In genomic region chr6:114905253-114906028, GRCm38 (mm10) we compare ENCODE assay signal across 23 mouse cellular contexts.
DNase-seq lines count a peak whose midpoint lies in the region; ATAC-seq and TF ChIP-seq lines count a peak whose summit lies in the region.
"Had no signal": no experiment of that assay in that cellular context is flagged by ENCODE, and none has a peak within 500 bp of the region (broad histone marks: within the 10 kb centered on the region; RNA-seq: fewer than 3 reads in every experiment).

No protein-coding gene starts in this region.

- no peaks in the 10 kb centered on the region for H3K27me3 ChIP-seq in forebrain, embryonic 10.5 days (ENCODE audit: poor library complexity, severe bottlenecking)
- no peaks in the 10 kb centered on the region for H3K27me3 ChIP-seq in forebrain, embryonic 13.5 days
- H3K27me3 ChIP-seq in lung, embryonic 14.5 days (ENCODE audit: insufficient read depth, low read length): no peaks in the 10 kb centered on the region
- H3K27me3 ChIP-seq: embryonic facial prominence, embryonic 13.5 days; heart, embryonic 15.5 days; midbrain, embryonic 12.5 days had no signal

- 0 out of 2 replicates have a peak overlapping the region, but pooled peaks have one; percentile 31 for H3K27ac ChIP-seq in forebrain, embryonic 10.5 days
- no peak overlapping the region for H3K27ac ChIP-seq in forebrain, embryonic 13.5 days
- peak overlapping the region; percentile 39 for H3K27ac ChIP-seq in lung, embryonic 14.5 days (ENCODE audit: low read depth)
- H3K27ac ChIP-seq: embryonic facial prominence, embryonic 13.5 days; heart, embryonic 15.5 days; midbrain, embryonic 12.5 days had no signal

- H3K4me1 ChIP-seq in forebrain, embryonic 10.5 days: peaks cover 78% of the 10 kb centered on the region
- peaks cover 75% of the 10 kb centered on the region for H3K4me1 ChIP-seq in forebrain, embryonic 13.5 days
- peaks cover 65% of the 10 kb centered on the region for H3K4me1 ChIP-seq in lung, embryonic 14.5 days (ENCODE audit: insufficient read depth)

- no peak overlapping the region for H3K9ac ChIP-seq in forebrain, embryonic 13.5 days
- 0 out of 2 replicates have a peak overlapping the region, but pooled peaks have one; percentile 21 for H3K9ac ChIP-seq in lung, embryonic 14.5 days
- H3K9ac ChIP-seq: forebrain, postnatal 0 days; heart, embryonic 15.5 days; midbrain, embryonic 12.5 days had no signal

- 89% methylated on average over 8 of the region's 8 CpGs for WGBS in forebrain, embryonic 10.5 days
- 88% methylated on average over 8 of the region's 8 CpGs for WGBS in forebrain, embryonic 13.5 days
- WGBS in lung, embryonic 14.5 days: 42% methylated on average over 8 of the region's 8 CpGs

- peaks cover 17% of the 10 kb centered on the region for H3K36me3 ChIP-seq in forebrain, embryonic 10.5 days (replicated peaks)
- no peaks in the 10 kb centered on the region for H3K36me3 ChIP-seq in forebrain, embryonic 13.5 days (ENCODE audit: poor library complexity, severe bottlenecking)
- H3K36me3 ChIP-seq in lung, embryonic 14.5 days (ENCODE audit: insufficient read depth): peaks cover 7% of the 10 kb centered on the region; the same call in 1 of the 2 replicates
- H3K36me3 ChIP-seq: midbrain, embryonic 12.5 days had no signal

- DNase-seq in forebrain, embryonic 10.5 days (ENCODE audit: extremely low spot score, low spot score): no peak
- DNase-seq in lung, embryonic 14.5 days: no peak
- DNase-seq in lung, postnatal 36 days: no peak
- DNase-seq in CD4-positive, CD25-positive, alpha-beta regulatory T cell, adult 2 months (ENCODE audit: low read depth, low spot score): peak; percentile 48
- peak; percentile 46 for DNase-seq in brain, adult 2 months (ENCODE audit: low read depth, low spot score)
- DNase-seq in layer of hippocampus, adult 11-12 months (ENCODE audit: low spot score): no peak
- DNase-seq: adrenal gland, adult 2 months; adrenal gland, postnatal 36 days; cerebellum, adult 9-10 months; cerebellum, postnatal 36 days; embryo, embryonic 11 days; forebrain, postnatal 0 days; kidney, postnatal 14 days; layer of hippocampus, postnatal 36 days; left cerebral cortex, postnatal 4 days; lung, postnatal 10 days had no signal

- no peak; the same call in 1 of the 2 replicates for TF ChIP-seq CTCF in lung, embryonic 14.5 days (IDR thresholded peaks at IDR 0.05; ENCODE audit: low read depth)

- H3K4me2 ChIP-seq in forebrain, embryonic 13.5 days: no peak overlapping the region
- no peak overlapping the region for H3K4me2 ChIP-seq in lung, embryonic 14.5 days
- H3K4me2 ChIP-seq: embryonic facial prominence, embryonic 13.5 days; heart, embryonic 15.5 days; midbrain, embryonic 12.5 days had no signal

- ATAC-seq in forebrain, embryonic 13.5 days: no peak
- ATAC-seq in lung, embryonic 14.5 days (ENCODE audit: insufficient read depth): no peak
- ATAC-seq in granulocyte monocyte progenitor cell, adult 5-6 weeks (replicated peaks; ENCODE audit: poor library complexity, severe bottlenecking): no peak
- ATAC-seq: forebrain, postnatal 0 days; hindbrain, embryonic 16.5 days; intestine, postnatal 0 days had no signal

- H3K9me3 ChIP-seq in forebrain, embryonic 10.5 days: no peaks in the 10 kb centered on the region; the same call in 1 of the 2 replicates
- no peaks in the 10 kb centered on the region for H3K9me3 ChIP-seq in forebrain, embryonic 13.5 days (replicated peaks)
- no peaks in the 10 kb centered on the region for H3K9me3 ChIP-seq in lung, embryonic 14.5 days (ENCODE audit: low read depth, low read length)
- H3K9me3 ChIP-seq: embryonic facial prominence, embryonic 13.5 days; heart, embryonic 15.5 days; midbrain, embryonic 12.5 days had no signal

- no peak overlapping the region for H3K4me3 ChIP-seq in forebrain, embryonic 10.5 days
- H3K4me3 ChIP-seq in forebrain, embryonic 13.5 days: no peak overlapping the region
- H3K4me3 ChIP-seq in lung, embryonic 14.5 days (ENCODE audit: low read depth, low read length): no peak overlapping the region
- H3K4me3 ChIP-seq: embryonic facial prominence, embryonic 13.5 days; heart, embryonic 15.5 days; midbrain, embryonic 12.5 days had no signal

Comparison
In these comparisons a context has a peak if more than half of its experiments do, and no peak if none do; other contexts are left out.
1. DNase-seq: peak in CD4-positive, CD25-positive, alpha-beta regulatory T cell, adult 2 months (single experiment) and brain, adult 2 months (single experiment); none in forebrain, embryonic 10.5 days (single experiment), lung, embryonic 14.5 days (single experiment), lung, postnatal 36 days (single experiment) and layer of hippocampus, adult 11-12 months (single experiment).